Mouse (Mus musculus): Measurements from ENCODE around the gene Ube3b. TPM values are rescaled to one million over a fixed set of nuclear protein-coding genes. Genes with fewer than 3 reads are reported as not detected.

The Ube3b gene
- polyA plus RNA-seq, 1 experiment from 2014 or later: 46.3 TPM

- no peak overlapping the region for H3K27ac ChIP-seq (ENCODE audit: low read length)
- H3K36me3 ChIP-seq (ENCODE audit: control insufficient read depth, insufficient read depth, low read length): peaks cover 81% of the 10 kb centered on the region
- H3K9me3 ChIP-seq (ENCODE audit: control insufficient read depth, low read depth, low read length): no peaks in the 10 kb centered on the region
- H3K4me1 ChIP-seq (ENCODE audit: control insufficient read depth, insufficient read depth, low read length): no peaks in the 10 kb centered on the region
- no peak overlapping the region for H3K4me3 ChIP-seq (ENCODE audit: low read depth, low read length)
- no peak for ATAC-seq (ENCODE audit: insufficient number of reproducible peaks, insufficient read depth, low FRiP score, low read depth)
- H3K9ac ChIP-seq (replicated peaks; ENCODE audit: low read depth, low read length): no peak overlapping the region
- no peaks in the 10 kb centered on the region for H3K27me3 ChIP-seq (ENCODE audit: control insufficient read depth, insufficient read depth, low read length)
- WGBS: 90% methylated on average over 13 of the region's 13 CpGs
- no peak overlapping the region for H3K4me2 ChIP-seq (replicated peaks; ENCODE audit: low read depth, low read length)
Measured at GRCm38 (mm10) chr5:114410429-114410828, 30.0 kb downstream of the Ube3b start.

GRCm38 (mm10) chr5:114412361-114412998 is 32.1 kb downstream of the Ube3b start:
- H3K27ac ChIP-seq (ENCODE audit: low read length): no peak overlapping the region
- peaks cover 83% of the 10 kb centered on the region for H3K36me3 ChIP-seq (ENCODE audit: control insufficient read depth, insufficient read depth, low read length)

GRCm38 (mm10) chr5:114413067-114413735 is 32.8 kb downstream of the Ube3b start:
- no peaks in the 10 kb centered on the region for H3K27me3 ChIP-seq (ENCODE audit: control insufficient read depth, insufficient read depth, low read length)
- no peaks in the 10 kb centered on the region for H3K4me1 ChIP-seq (ENCODE audit: control insufficient read depth, insufficient read depth, low read length)
- no peak overlapping the region for H3K9ac ChIP-seq (replicated peaks; ENCODE audit: low read depth, low read length)
- H3K4me2 ChIP-seq (replicated peaks; ENCODE audit: low read depth, low read length): no peak overlapping the region
- no peaks in the 10 kb centered on the region for H3K9me3 ChIP-seq (ENCODE audit: control insufficient read depth, low read depth, low read length)
- WGBS: 43% methylated on average over 16 of the region's 16 CpGs
- ATAC-seq (ENCODE audit: insufficient number of reproducible peaks, insufficient read depth, low FRiP score, low read depth): peak; percentile 29; the same call in 1 of the 2 replicates
- no peak overlapping the region for H3K4me3 ChIP-seq (ENCODE audit: low read depth, low read length)
- H3K36me3 ChIP-seq (ENCODE audit: control insufficient read depth, insufficient read depth, low read length): peaks cover 83% of the 10 kb centered on the region
- no peak overlapping the region for H3K27ac ChIP-seq (ENCODE audit: low read length)

More at GRCm38 (mm10) chr5:114412361-114412998, 32.1 kb downstream of the Ube3b start:
- Histone ChIP-seq H3K9ac (replicated peaks; ENCODE audit: low read depth, low read length) (no peak overlapping the region), H3K4me3 (ENCODE audit: low read depth, low read length) (no peak overlapping the region), H3K9me3 (ENCODE audit: control insufficient read depth, low read depth, low read length) (no peaks in the 10 kb centered on the region), H3K4me1 (ENCODE audit: control insufficient read depth, insufficient read depth, low read length) (no peaks in the 10 kb centered on the region), H3K4me2 (replicated peaks; ENCODE audit: low read depth, low read length) (no peak overlapping the region), H3K27me3 (ENCODE audit: control insufficient read depth, insufficient read depth, low read length) (no peaks in the 10 kb centered on the region)
- ATAC-seq (ENCODE audit: insufficient number of reproducible peaks, insufficient read depth, low FRiP score, low read depth): no peak
- 54% methylated on average over 23 of the region's 23 CpGs for WGBS

GRCm38 (mm10) chr5:114415606-114416005 is 35.2 kb downstream of the Ube3b start:
- no peak overlapping the region for H3K9ac ChIP-seq (replicated peaks; ENCODE audit: low read depth, low read length)
- H3K9me3 ChIP-seq (ENCODE audit: control insufficient read depth, low read depth, low read length): no peaks in the 10 kb centered on the region
- no peak overlapping the region for H3K4me2 ChIP-seq (replicated peaks; ENCODE audit: low read depth, low read length)
- H3K4me1 ChIP-seq (ENCODE audit: control insufficient read depth, insufficient read depth, low read length): no peaks in the 10 kb centered on the region
- H3K4me3 ChIP-seq (ENCODE audit: low read depth, low read length): no peak overlapping the region
- 93% methylated on average over 5 of the region's 5 CpGs for WGBS
- no peak for ATAC-seq (ENCODE audit: insufficient number of reproducible peaks, insufficient read depth, low FRiP score, low read depth)
- H3K27ac ChIP-seq (ENCODE audit: low read length): no peak overlapping the region
- peaks cover 82% of the 10 kb centered on the region for H3K36me3 ChIP-seq (ENCODE audit: control insufficient read depth, insufficient read depth, low read length)
- no peaks in the 10 kb centered on the region for H3K27me3 ChIP-seq (ENCODE audit: control insufficient read depth, insufficient read depth, low read length)

- H3K9ac ChIP-seq (replicated peaks; ENCODE audit: low read depth, low read length): no peak overlapping the region
- no peaks in the 10 kb centered on the region for H3K9me3 ChIP-seq (ENCODE audit: control insufficient read depth, low read depth, low read length)
- no peaks in the 10 kb centered on the region for H3K27me3 ChIP-seq (ENCODE audit: control insufficient read depth, insufficient read depth, low read length)
- WGBS: 90% methylated on average over 8 of the region's 8 CpGs
- ATAC-seq (ENCODE audit: insufficient number of reproducible peaks, insufficient read depth, low FRiP score, low read depth): no peak
- H3K27ac ChIP-seq (ENCODE audit: low read length): no peak overlapping the region
- no peaks in the 10 kb centered on the region for H3K4me1 ChIP-seq (ENCODE audit: control insufficient read depth, insufficient read depth, low read length)
- H3K36me3 ChIP-seq (ENCODE audit: control insufficient read depth, insufficient read depth, low read length): peaks cover 71% of the 10 kb centered on the region
- H3K4me2 ChIP-seq (replicated peaks; ENCODE audit: low read depth, low read length): no peak overlapping the region
- no peak overlapping the region for H3K4me3 ChIP-seq (ENCODE audit: low read depth, low read length)
Measured at GRCm38 (mm10) chr5:114416855-114417254, 36.4 kb downstream of the Ube3b start.

- Histone ChIP-seq H3K4me2 (replicated peaks; ENCODE audit: low read depth, low read length) (no peak overlapping the region), H3K9ac (replicated peaks; ENCODE audit: low read depth, low read length) (no peak overlapping the region), H3K36me3 (ENCODE audit: control insufficient read depth, insufficient read depth, low read length) (peaks cover 60% of the 10 kb centered on the region), H3K4me3 (ENCODE audit: low read depth, low read length) (no peak overlapping the region), H3K9me3 (ENCODE audit: control insufficient read depth, low read depth, low read length) (no peaks in the 10 kb centered on the region), H3K27me3 (ENCODE audit: control insufficient read depth, insufficient read depth, low read length) (no peaks in the 10 kb centered on the region), H3K27ac (ENCODE audit: low read length) (no peak overlapping the region), H3K4me1 (ENCODE audit: control insufficient read depth, insufficient read depth, low read length) (0 out of 2 replicates have a peak, but pooled peaks cover 4% of the 10 kb centered on the region)
- no peak for ATAC-seq (ENCODE audit: insufficient number of reproducible peaks, insufficient read depth, low FRiP score, low read depth)
- WGBS: 79% methylated on average over 8 of the region's 8 CpGs
Measured at GRCm38 (mm10) chr5:114418541-114418940, 38.1 kb downstream of the Ube3b start.

GRCm38 (mm10) chr5:114421561-114422298 is 41.3 kb downstream of the Ube3b start:
- Histone ChIP-seq H3K27ac (ENCODE audit: low read length) (no peak overlapping the region), H3K36me3 (ENCODE audit: control insufficient read depth, insufficient read depth, low read length) (peaks cover 39% of the 10 kb centered on the region), H3K9ac (replicated peaks; ENCODE audit: low read depth, low read length) (no peak overlapping the region), H3K4me2 (replicated peaks; ENCODE audit: low read depth, low read length) (no peak overlapping the region), H3K9me3 (ENCODE audit: control insufficient read depth, low read depth, low read length) (no peaks in the 10 kb centered on the region), H3K4me1 (ENCODE audit: control insufficient read depth, insufficient read depth, low read length) (0 out of 2 replicates have a peak, but pooled peaks cover 4% of the 10 kb centered on the region), H3K4me3 (ENCODE audit: low read depth, low read length) (no peak overlapping the region), H3K27me3 (ENCODE audit: control insufficient read depth, insufficient read depth, low read length) (no peaks in the 10 kb centered on the region)
- 62% methylated on average over 11 of the region's 11 CpGs for WGBS
- ATAC-seq (ENCODE audit: insufficient number of reproducible peaks, insufficient read depth, low FRiP score, low read depth): no peak; the same call in 1 of the 2 replicates

GRCm38 (mm10) chr5:114422591-114422990 is 42.2 kb downstream of the Ube3b start:
- no peak overlapping the region for H3K27ac ChIP-seq (ENCODE audit: low read length)
- no peaks in the 10 kb centered on the region for H3K27me3 ChIP-seq (ENCODE audit: control insufficient read depth, insufficient read depth, low read length)
- no peaks in the 10 kb centered on the region for H3K9me3 ChIP-seq (ENCODE audit: control insufficient read depth, low read depth, low read length)
- 0 out of 2 replicates have a peak, but pooled peaks cover 4% of the 10 kb centered on the region for H3K4me1 ChIP-seq (ENCODE audit: control insufficient read depth, insufficient read depth, low read length)
- H3K36me3 ChIP-seq (ENCODE audit: control insufficient read depth, insufficient read depth, low read length): peaks cover 30% of the 10 kb centered on the region
- H3K4me2 ChIP-seq (replicated peaks; ENCODE audit: low read depth, low read length): no peak overlapping the region
- WGBS: 16% methylated on average over 5 of the region's 5 CpGs
- ATAC-seq (ENCODE audit: insufficient number of reproducible peaks, insufficient read depth, low FRiP score, low read depth): no peak
- no peak overlapping the region for H3K4me3 ChIP-seq (ENCODE audit: low read depth, low read length)
- H3K9ac ChIP-seq (replicated peaks; ENCODE audit: low read depth, low read length): no peak overlapping the region
